Mouse (Mus musculus) midbrain, embryonic 16.5 days (tissue): Measurements from ENCODE around the gene Dvl2. TPM values are rescaled to one million over a fixed set of nuclear protein-coding genes. Genes with fewer than 3 reads are reported as not detected.

Source experiments
- ATAC-seq: fragments of 200-750 bp; cut with Nextera tagmentation; 2 replicates; pipeline ENCODE4 v1.8.0; 2017; ENCODE audit warnings: moderate TSS enrichment
- H3K27ac ChIP-seq: fragments of 300-500 bp; sonication (generic); 2 replicates; pipeline ENCODE4 v1.5.1; 2014; ENCODE audit warnings: mild to moderate bottlenecking, low read length, mixed read lengths
- H3K27me3 ChIP-seq: fragments of 300-500 bp; sonication (generic); 2 replicates; pipeline ENCODE4 v1.6.1; 2014; ENCODE audit warnings: low read depth, low read length, mixed read lengths; ENCODE audit not compliant: control insufficient read depth, insufficient read depth
- H3K36me3 ChIP-seq: fragments of 300-500 bp; sonication (generic); 2 replicates; pipeline ENCODE4 v1.6.1; 2014; ENCODE audit warnings: mild to moderate bottlenecking, low read length, moderate library complexity, mixed read lengths; ENCODE audit not compliant: control insufficient read depth, insufficient read depth
- H3K4me1 ChIP-seq: fragments of 300-500 bp; sonication (generic); 2 replicates; pipeline ENCODE4 v1.6.1; 2014; ENCODE audit warnings: mild to moderate bottlenecking, low read length, mixed read lengths; ENCODE audit not compliant: control insufficient read depth, insufficient read depth
- H3K4me2 ChIP-seq: fragments of 300-500 bp; sonication (generic); 2 replicates; pipeline ENCODE4 v1.6.1; 2014; ENCODE audit warnings: mild to moderate bottlenecking, low read length, mixed read lengths
- H3K4me3 ChIP-seq: fragments of 300-500 bp; sonication (generic); 2 replicates; pipeline ENCODE4 v1.5.1; 2014; ENCODE audit warnings: low read depth, mild to moderate bottlenecking, low read length, moderate library complexity, mixed read lengths
- H3K9ac ChIP-seq: fragments of 300-500 bp; sonication (generic); 2 replicates; pipeline ENCODE4 v1.6.1; 2014; ENCODE audit warnings: low read depth, low read length, mixed read lengths
- H3K9me3 ChIP-seq: fragments of 300-500 bp; sonication (generic); replicated peaks from 2 replicates; pipeline ENCODE4 v1.6.1; 2014; ENCODE audit warnings: mild to moderate bottlenecking, low read length, mixed read lengths; ENCODE audit not compliant: control insufficient read depth, poor library complexity, severe bottlenecking
- whole genome bisulfite sequencing: fragments of 180-500 bp; shearing (Covaris S2); extraction: QIAGEN DNeasy Blood & Tissue Kit; methylation state at CpG from one replicate; pipeline ENCODE4 v1.1.7; 2014; 5-methylcytosine and 5-hydroxymethylcytosine counted together
- polyA plus RNA-seq: library from polyadenylated mRNA; unstranded; fragments of >200 nt; fragmentation: Nextera tagmentation; extraction: Ambion mirVana; gene quantifications from 2 replicates; pipeline ENCODE4 v1.2.1, GENCODE M21; 2015

The Dvl2 gene
- polyA plus RNA-seq, 1 experiment from 2014 or later, result 21.9 TPM

- ATAC-seq, result no peak
- WGBS, result 97% methylated on average over 7 of the region's 7 CpGs
- H3K9ac ChIP-seq, result no peak overlapping the region
These were observed 39.8 kb downstream of the Dvl2 start for GRCm38 (mm10) chr11:70040184-70040583.

GRCm38 (mm10) chr11:70042309-70043085 is 42.1 kb downstream of the Dvl2 start:
- Histone ChIP-seq H3K36me3 (peaks cover 48% of the 10 kb centered on the region), H3K4me3 (no peak overlapping the region), H3K27ac (no peak overlapping the region), H3K9me3 (no peaks in the 10 kb centered on the region), H3K27me3 (no peaks in the 10 kb centered on the region), H3K4me1 (no peaks in the 10 kb centered on the region), H3K9ac (no peak overlapping the region), H3K4me2 (no peak overlapping the region)
- WGBS, result 88% methylated on average over 23 of the region's 23 CpGs
- no peak for ATAC-seq

More at GRCm38 (mm10) chr11:70040184-70040583, 39.8 kb downstream of the Dvl2 start:
- H3K4me1 ChIP-seq, result no peaks in the 10 kb centered on the region
- H3K9me3 ChIP-seq, result no peaks in the 10 kb centered on the region
- H3K4me2 ChIP-seq, result no peak overlapping the region
- no peaks in the 10 kb centered on the region for H3K27me3 ChIP-seq
- no peak overlapping the region for H3K27ac ChIP-seq
- H3K4me3 ChIP-seq, result no peak overlapping the region
- peaks cover 48% of the 10 kb centered on the region for H3K36me3 ChIP-seq

GRCm38 (mm10) chr11:70043665-70044064 is 43.3 kb downstream of the Dvl2 start:
- no peak for ATAC-seq
- Histone ChIP-seq H3K36me3 (peaks cover 45% of the 10 kb centered on the region), H3K27ac (no peak overlapping the region), H3K4me1 (no peaks in the 10 kb centered on the region), H3K9me3 (no peaks in the 10 kb centered on the region), H3K4me3 (no peak overlapping the region), H3K9ac (no peak overlapping the region), H3K4me2 (no peak overlapping the region), H3K27me3 (no peaks in the 10 kb centered on the region)
- WGBS, result 88% methylated on average over 7 of the region's 7 CpGs

- H3K4me2 ChIP-seq, result no peak overlapping the region
- peaks cover 35% of the 10 kb centered on the region for H3K36me3 ChIP-seq
- no peak for ATAC-seq
- no peaks in the 10 kb centered on the region for H3K9me3 ChIP-seq
- H3K9ac ChIP-seq, result no peak overlapping the region
- 31% methylated on average over 9 of the region's 9 CpGs for WGBS
- no peaks in the 10 kb centered on the region for H3K27me3 ChIP-seq
- H3K27ac ChIP-seq, result no peak overlapping the region
- no peak overlapping the region for H3K4me3 ChIP-seq
- no peaks in the 10 kb centered on the region for H3K4me1 ChIP-seq
These were observed 45.0 kb downstream of the Dvl2 start for GRCm38 (mm10) chr11:70045435-70045834.

GRCm38 (mm10) chr11:70049366-70049765 is 49.0 kb downstream of the Dvl2 start:
- H3K4me1 ChIP-seq, result no peaks in the 10 kb centered on the region
- no peaks in the 10 kb centered on the region for H3K9me3 ChIP-seq
- no peak for ATAC-seq
- H3K36me3 ChIP-seq, result peaks cover 6% of the 10 kb centered on the region
- H3K9ac ChIP-seq, result no peak overlapping the region
- H3K27ac ChIP-seq, result no peak overlapping the region
- H3K4me3 ChIP-seq, result no peak overlapping the region
- WGBS, result 76% methylated on average over 6 of the region's 6 CpGs
- H3K4me2 ChIP-seq, result no peak overlapping the region
- H3K27me3 ChIP-seq, result no peaks in the 10 kb centered on the region

GRCm38 (mm10) chr11:70049816-70050215 is 49.4 kb downstream of the Dvl2 start:
- Histone ChIP-seq H3K27ac (no peak overlapping the region), H3K9ac (no peak overlapping the region), H3K27me3 (no peaks in the 10 kb centered on the region), H3K9me3 (no peaks in the 10 kb centered on the region), H3K4me3 (no peak overlapping the region), H3K4me2 (no peak overlapping the region), H3K36me3 (peaks cover 2% of the 10 kb centered on the region), H3K4me1 (no peaks in the 10 kb centered on the region)
- 60% methylated on average over 10 of the region's 10 CpGs for WGBS
- ATAC-seq, result no peak

- no peak overlapping the region for H3K4me2 ChIP-seq
- H3K4me1 ChIP-seq, result peaks cover 4% of the 10 kb centered on the region; the same call in 1 of the 2 replicates
- 80% methylated on average over 7 of the region's 7 CpGs for WGBS
- no peak overlapping the region for H3K4me3 ChIP-seq
- H3K27me3 ChIP-seq, result no peaks in the 10 kb centered on the region
- H3K9me3 ChIP-seq, result no peaks in the 10 kb centered on the region
- no peak for ATAC-seq
- no peak overlapping the region for H3K27ac ChIP-seq
- no peaks in the 10 kb centered on the region for H3K36me3 ChIP-seq
- H3K9ac ChIP-seq, result no peak overlapping the region
These were observed 52.8 kb downstream of the Dvl2 start for GRCm38 (mm10) chr11:70053156-70053555.

GRCm38 (mm10) chr11:70053898-70054570 is 53.6 kb downstream of the Dvl2 start, which contains the start of gene Asgr1:
TSS of gene Asgr1 (plus strand) at chr11:70054085.
- Histone ChIP-seq H3K27ac (no peak within 1 kb of the TSS), H3K4me3 (no peak within 1 kb of the TSS), H3K9me3 (no peaks in the 10 kb centered on the region), H3K9ac (no peak within 1 kb of the TSS; the same call in 1 of the 2 replicates), H3K27me3 (no peaks in the 10 kb centered on the region), H3K4me2 (no peak within 1 kb of the TSS), H3K36me3 (no peaks in the 10 kb centered on the region), H3K4me1 (peaks cover 4% of the 10 kb centered on the region; the same call in 1 of the 2 replicates)
- WGBS, result 86% methylated on average over 10 of the region's 10 CpGs
- no peak for ATAC-seq
